Mouse (Mus musculus) midbrain, embryonic 12.5 days (tissue): ENCODE measurements around the gene Scamp1. TPM values are rescaled to one million over a fixed set of nuclear protein-coding genes. Genes with fewer than 3 reads are reported as not detected.

Experiments
- ATAC-seq: fragments of 200-750 bp; cut with Nextera tagmentation; 2 replicates; pipeline ENCODE4 v1.8.0; 2017; ENCODE audit warnings: low read depth, moderate TSS enrichment, moderate library complexity; ENCODE audit not compliant: low FRiP score
- H3K27ac ChIP-seq: fragments of 300-500 bp; sonication (generic); replicated peaks from 2 replicates; pipeline ENCODE4 v1.5.1; 2016; ENCODE audit warnings: mild to moderate bottlenecking
- H3K27me3 ChIP-seq: fragments of 300-500 bp; sonication (generic); 2 replicates; pipeline ENCODE4 v1.6.1; 2016; ENCODE audit warnings: mild to moderate bottlenecking
- H3K36me3 ChIP-seq: fragments of 300-500 bp; sonication (generic); 2 replicates; pipeline ENCODE4 v1.6.1; 2016
- H3K4me1 ChIP-seq: fragments of 300-500 bp; sonication (generic); 2 replicates; pipeline ENCODE4 v1.6.1; 2016
- H3K4me2 ChIP-seq: fragments of 300-500 bp; sonication (generic); replicated peaks from 2 replicates; pipeline ENCODE4 v1.6.1; 2016; ENCODE audit warnings: mild to moderate bottlenecking, moderate library complexity
- H3K4me3 ChIP-seq: fragments of 300-500 bp; sonication (generic); 2 replicates; pipeline ENCODE4 v1.5.1; 2016; ENCODE audit warnings: mild to moderate bottlenecking
- H3K9ac ChIP-seq: fragments of 300-500 bp; sonication (generic); replicated peaks from 2 replicates; pipeline ENCODE4 v1.6.1; 2016; ENCODE audit warnings: mild to moderate bottlenecking, moderate library complexity
- H3K9me3 ChIP-seq: fragments of 300-500 bp; sonication (generic); 2 replicates; pipeline ENCODE4 v1.6.1; 2016; ENCODE audit warnings: mild to moderate bottlenecking
- WGBS: fragments of 180-500 bp; shearing (Covaris S2); methylation state at CpG from one replicate; pipeline ENCODE4 v1.1.7; 2016; 5-methylcytosine and 5-hydroxymethylcytosine counted together
- polyA plus RNA-seq: library from polyadenylated mRNA; unstranded; fragments of >200 nt; fragmentation: Nextera tagmentation; extraction: Ambion mirVana; gene quantifications from 2 replicates; pipeline ENCODE4 v1.2.1, GENCODE M21; 2016

Gene Scamp1
- polyA plus RNA-seq, 1 experiment from 2014 or later: 64.1 TPM

DNA sequence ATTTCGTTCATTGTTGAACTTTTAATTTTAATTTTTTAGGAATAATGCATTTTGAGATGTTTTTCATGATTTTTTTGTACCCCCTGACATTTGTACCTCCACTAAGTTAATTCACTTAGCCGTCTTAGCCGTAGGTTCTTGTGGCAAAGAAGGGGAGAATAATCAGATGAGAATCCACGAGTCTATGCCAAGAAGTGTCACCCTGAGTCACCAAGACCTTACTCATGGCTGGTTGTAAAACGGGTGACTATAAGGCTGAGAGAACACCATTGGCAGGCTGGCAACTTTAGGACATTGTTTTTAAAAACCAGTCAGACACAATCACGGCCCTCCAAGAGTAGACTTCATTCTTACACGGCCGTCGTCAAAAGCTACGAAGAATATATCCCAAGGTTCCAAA, 132.8 kb downstream of the Scamp1 start:
- H3K27ac ChIP-seq: no peak overlapping the region
- H3K4me2 ChIP-seq: no peak overlapping the region
- no peak overlapping the region for H3K9ac ChIP-seq
- no peak for ATAC-seq
- H3K4me3 ChIP-seq: no peak overlapping the region
- H3K27me3 ChIP-seq: no peaks in the 10 kb centered on the region
- H3K9me3 ChIP-seq: no peaks in the 10 kb centered on the region
- WGBS: 96% methylated on average over 10 of the region's 10 CpGs
- H3K4me1 ChIP-seq: peaks cover 7% of the 10 kb centered on the region
- no peaks in the 10 kb centered on the region for H3K36me3 ChIP-seq

Other genes with a start within 250 kb of the Scamp1 start
- 20.4 and 22.3 TPM in 2 replicates for gene Lhfpl2, start 228.1 kb downstream of the Scamp1 start, polyA plus RNA-seq
- gene Ap3b1, start 73.1 kb upstream of the Scamp1 start, polyA plus RNA-seq: 36.0 and 39.8 TPM in 2 replicates